Mouse (Mus musculus) heart, postnatal 10 days (tissue): Measurements from ENCODE around the gene Zfp764. TPM values are rescaled to one million over a fixed set of nuclear protein-coding genes. Genes with fewer than 3 reads are reported as not detected.
"Not testable (repeated sequence)": the region's sequence is repeated elsewhere in the genome, so short reads cannot be mapped to it uniquely, and the experiment has no call there.

Experiments
- DNase-seq, 2 experiments: peaks; one replicate each; pipeline ENCODE4 v3.0.0; 2021
- intact Hi-C: fragments of 180-260 bp; cut with DNase I; formaldehyde crosslinking; loops from one replicate; pipeline ENCODE4 v1.15.1; 2025
- total RNA-seq, 2 experiments: library from RNA; stranded (reverse); gene quantifications; 2 replicates each; pipeline ENCODE4 v1.2.3; 2021

Zfp764 gene
- total RNA-seq, 2 experiments from 2014 or later = 4.7 TPM

DNA sequence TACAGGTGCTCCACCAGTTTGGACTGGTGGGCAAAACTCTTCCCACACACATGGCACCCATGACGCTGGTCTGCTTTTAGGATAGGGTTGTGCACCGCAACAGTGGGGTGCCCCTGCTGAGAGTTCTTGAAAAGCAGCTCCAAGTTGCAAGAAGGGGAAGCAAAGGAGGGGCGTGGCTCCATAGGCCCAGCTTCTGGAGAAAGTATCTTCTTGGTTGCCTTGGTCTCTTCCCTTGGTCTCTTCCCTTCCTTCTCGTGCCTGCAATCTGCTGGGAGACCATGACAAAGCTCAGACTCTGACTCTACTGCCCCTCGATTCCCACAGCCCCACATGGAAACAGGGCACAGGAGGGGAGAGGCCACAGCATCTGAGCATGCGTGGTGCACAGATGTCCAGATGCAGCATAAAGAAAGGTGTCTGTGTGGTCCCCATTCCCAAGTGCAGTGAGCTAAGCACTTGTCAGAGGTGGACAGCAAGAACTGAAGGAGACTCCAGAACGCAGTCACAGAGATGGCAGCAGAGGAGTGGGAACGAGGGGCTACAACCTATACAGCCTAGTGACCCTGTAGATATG, 14.3 kb downstream of the Zfp764 start:
- DNase-seq = no peak
- intact Hi-C loops = no loop called here

DNA sequence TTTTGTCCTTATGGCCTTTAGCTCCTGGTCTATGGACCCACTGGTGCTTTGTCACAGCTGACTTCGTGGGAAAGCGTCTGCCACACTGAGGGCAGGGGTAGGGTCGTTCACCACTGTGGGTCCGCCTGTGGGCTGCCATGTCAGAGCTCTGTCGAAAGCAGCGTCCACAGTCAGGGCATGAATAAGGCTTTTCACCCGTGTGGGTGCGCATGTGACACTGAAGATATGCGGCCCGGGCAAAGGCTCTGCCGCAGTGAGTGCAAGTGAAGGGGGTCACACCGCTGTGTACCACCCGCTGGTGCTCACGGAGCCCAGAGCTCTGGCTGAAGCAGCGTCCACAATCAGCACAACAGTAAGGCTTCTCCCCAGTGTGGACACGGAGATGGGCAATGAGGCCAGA, 15.1 kb downstream of the Zfp764 start:
- intact Hi-C loops = no loop called here

DNA sequence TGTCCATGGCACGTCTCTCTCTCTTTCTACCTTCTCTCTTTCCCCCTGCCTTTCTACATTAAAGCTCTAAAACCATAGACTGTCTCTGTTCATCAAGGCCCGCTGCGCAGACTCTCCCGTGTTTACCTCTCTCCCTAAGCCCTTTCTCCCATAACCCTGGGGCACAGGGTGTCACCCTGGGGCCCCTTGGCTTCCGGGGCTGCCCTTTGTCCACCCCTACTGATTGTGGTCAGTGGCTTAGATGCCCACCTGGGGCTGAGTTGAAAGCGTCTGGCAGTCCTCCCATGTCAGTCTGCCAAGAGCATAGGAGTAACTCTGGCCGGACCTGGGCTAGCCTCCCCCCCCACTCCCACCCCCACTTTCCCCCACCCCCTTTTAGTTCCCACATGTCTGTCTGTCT, 16.3 kb downstream of the Zfp764 start:
- no peak for DNase-seq
- intact Hi-C loops = no loop called here

More for the DNA sequence above, 15.1 kb downstream of the Zfp764 start:
- DNase-seq = no peak

DNA sequence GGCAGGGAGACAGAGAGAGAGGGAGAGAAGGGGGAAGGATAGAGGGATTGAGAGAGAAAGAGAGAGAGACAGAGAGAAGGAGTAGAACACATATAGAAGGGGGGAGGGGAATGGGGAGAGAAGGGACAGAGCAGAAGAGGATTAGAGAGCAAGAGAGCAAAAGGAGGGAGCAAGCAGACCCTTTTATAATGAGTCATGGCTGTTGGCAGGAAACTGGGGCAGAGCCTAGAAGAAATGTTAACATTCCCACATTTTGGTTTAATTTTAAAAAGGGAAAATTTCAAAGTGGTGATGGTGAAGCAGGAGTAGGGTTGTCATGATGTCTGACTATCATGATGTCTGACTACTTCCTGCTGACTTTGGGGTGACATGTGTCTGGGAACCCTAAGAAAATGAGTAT, 18.4 kb downstream of the Zfp764 start:
- intact Hi-C loops, DNase-seq: not testable (repeated sequence)

DNA sequence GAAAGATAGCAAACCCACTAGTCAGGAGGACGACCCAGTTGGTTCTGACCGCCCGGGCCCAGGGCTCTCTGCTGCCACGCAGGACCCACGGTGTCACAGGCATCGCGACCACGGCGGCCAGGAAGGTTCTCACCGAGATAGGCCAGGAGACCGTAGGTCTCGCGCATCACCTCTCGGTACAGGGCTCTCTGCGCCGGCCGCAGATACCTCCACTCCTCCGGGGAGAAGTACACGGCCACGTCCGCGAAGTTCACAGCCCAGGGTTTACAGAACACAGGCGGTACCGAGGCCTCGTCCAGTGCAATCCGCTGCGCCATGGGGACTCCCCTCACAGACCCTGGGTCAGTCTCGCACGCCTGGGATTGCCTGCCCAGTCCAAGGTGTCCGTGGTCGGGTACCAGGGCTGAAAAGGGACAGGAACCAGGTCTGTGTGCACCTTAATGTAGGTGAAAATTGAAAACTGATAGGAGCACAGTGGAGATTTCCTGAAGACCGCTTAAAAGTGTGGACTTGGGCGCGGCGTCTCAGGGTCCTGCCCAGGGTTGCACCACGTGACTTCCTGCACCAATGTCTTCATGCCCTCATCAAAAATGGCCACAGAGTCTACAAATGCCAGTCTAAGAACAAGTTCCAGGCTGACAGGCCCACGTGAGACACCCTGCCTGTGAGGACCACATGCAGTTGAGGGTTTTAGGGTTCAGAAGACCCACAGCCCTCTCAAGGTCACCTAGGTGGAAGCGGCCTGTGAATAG, 19.8 kb downstream of the Zfp764 start, which contains the start of gene 9130019O22Rik:
Gene 9130019O22Rik, minus strand, starts transcription at position 526 of the 752 bp plus-strand sequence.
- DNase-seq = peak; percentile 93 to 95
- intact Hi-C loops = no loop called here

DNA sequence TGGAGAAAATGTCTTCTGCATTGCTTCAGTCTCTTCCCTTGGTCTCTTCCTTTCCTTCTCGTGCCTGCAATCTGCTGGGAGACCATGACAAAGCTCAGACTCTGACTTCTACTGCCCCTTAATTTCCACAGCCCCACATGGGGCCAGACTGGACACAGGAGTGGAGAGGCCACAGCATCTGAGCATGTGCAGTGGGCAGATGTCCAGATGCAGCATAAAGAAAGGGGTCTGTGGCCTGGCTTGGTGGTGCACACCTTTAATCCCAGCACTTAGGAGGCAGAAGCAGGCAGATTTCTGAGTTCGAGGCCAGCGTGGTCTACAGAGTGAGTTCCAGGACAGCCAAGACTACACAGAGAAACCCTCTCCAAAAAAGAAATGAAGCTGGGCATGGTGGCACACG, 21.1 kb downstream of the Zfp764 start:
- intact Hi-C loops, DNase-seq: not testable (repeated sequence)

DNA sequence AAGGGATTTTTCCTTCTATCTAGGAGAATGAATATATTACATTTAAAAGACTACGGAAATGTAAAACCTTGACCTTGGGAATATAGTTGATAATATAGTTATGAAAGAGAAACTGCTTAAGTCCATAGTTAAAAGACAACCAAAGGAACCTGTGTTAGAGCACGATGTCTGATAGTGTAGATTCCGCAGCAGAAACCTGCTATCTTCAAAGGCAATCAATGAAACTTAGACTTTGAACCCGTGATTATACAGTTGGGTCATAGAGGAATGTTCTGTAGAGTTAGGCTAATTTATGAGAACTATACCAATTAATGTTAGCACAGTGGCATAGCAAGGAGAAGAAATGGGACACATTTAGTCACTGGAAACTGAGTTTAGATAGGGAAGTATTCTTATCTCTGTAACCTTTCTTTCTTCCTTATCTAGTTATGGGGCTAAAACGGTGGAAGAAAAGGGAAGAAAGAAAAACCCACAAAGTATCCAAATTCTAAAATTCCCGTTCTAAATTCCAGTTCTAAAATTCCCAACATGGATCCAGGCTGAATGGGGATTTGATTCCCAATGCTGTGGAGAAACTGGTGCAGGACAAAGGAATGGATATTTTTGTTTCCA, 28.2 kb downstream of the Zfp764 start:
- intact Hi-C loops = no loop called here
- DNase-seq = no peak

DNA sequence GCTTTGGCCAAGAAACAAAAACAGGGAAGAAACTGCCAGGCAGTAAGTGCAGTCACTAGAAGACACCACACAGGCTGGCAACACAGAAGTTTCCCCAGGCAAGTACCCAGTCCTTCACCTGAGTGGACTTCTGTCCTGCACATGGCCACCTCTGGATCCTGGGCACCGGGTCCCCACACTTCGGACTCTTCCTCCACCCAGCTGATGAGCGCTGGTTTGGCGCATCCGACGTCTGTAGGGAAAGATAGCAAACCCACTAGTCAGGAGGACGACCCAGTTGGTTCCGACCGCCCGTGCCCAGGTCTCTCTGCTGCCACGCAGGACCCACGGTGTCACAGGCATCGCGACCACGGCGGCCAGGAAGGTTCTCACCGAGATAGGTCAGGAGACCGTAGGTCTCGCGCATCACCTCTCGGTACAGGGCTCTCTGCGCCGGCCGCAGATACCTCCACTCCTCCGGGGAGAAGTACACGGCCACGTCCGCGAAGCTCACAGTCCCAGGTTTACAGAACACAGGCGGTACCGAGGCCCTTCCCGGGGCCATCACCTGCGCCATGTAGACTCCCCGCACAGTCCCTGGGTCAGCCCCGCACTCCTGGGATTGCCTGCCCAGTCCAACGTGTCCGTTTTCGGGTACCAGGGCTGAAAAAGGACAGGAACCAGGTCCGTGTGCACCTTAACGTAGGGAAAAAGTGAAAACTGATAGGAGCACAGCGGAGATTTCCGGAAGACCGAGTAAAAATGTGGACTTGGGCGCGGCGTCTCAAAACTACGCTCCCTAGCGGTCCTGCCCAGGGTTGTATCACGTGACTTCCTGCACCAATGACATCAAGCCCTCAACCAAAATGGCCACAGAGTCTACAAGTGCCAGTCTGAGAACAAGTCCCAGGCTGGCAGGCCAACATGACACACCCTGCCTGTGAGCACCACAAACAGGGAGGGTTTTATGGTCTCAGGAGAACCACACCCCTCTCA, 31.1 kb downstream of the Zfp764 start, which contains the start of gene Zfp747:
Gene Zfp747, minus strand, starts transcription at position 780 of the 975 bp plus-strand sequence.
- intact Hi-C loops = not testable (repeated sequence)
- peak; percentile 95 to 96 for DNase-seq

DNA sequence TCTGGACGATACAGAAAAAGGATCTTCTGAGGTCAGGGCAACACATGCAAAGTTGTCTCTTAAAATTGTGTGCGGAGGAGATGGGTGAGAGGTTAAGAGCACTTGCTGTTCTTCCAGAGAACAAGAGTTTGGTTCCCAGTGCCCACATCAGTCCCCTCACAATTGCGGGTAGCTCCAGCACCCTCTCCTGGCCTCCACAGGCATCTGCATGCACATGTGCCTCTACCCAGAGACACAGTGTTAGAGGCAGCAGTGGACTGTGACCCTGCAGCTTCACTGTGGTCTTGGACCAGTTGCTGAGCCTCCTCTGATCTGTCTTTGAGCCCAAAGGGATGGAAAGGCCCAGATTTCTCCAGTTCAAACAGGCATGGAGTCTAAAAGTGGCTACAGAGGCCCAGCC, 34.8 kb downstream of the Zfp764 start:
- DNase-seq, intact Hi-C loops: not testable (repeated sequence)

DNA sequence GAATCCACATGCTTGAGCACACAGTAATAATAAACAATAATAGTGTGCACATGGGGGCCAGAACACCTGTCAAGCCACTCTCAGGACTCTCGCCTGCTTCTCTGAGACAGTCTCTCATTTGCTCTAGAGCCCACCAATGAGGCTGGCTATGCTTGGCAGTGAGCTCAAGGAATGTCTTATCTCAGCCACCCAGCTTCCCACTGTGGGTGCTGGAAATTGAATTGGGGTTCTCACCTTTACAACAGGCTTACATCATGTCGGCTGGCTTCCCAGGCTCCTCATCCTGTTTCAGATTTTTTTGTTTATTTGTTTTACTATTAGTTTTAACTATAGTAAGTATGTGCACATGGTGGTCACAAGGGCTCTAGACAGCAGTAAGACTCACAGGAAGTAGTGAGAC, 35.4 kb downstream of the Zfp764 start:
- intact Hi-C loops = no loop called here

DNA sequence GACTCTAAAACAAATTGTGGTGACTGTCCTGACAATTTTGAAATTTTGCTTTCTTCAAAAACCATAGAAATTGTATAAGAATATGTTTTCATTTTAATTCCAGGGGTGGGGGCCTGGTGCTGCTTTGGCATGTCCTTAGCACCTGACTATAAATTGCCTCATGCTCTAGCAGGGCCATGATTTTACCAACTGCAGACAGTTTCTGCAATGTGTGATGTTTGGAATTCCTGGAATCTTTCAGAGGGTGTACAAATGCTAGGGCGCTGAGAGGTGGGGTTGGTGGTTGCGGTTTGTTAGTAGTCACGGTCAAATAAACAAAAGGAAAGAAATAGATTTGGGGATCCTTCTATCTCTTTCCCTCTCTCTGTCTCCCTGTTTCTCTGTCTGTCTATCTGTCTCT, 40.4 kb downstream of the Zfp764 start:
- intact Hi-C loops = no loop called here
- DNase-seq = no peak

More for the DNA sequence above, 35.4 kb downstream of the Zfp764 start:
- DNase-seq = no peak

DNA sequence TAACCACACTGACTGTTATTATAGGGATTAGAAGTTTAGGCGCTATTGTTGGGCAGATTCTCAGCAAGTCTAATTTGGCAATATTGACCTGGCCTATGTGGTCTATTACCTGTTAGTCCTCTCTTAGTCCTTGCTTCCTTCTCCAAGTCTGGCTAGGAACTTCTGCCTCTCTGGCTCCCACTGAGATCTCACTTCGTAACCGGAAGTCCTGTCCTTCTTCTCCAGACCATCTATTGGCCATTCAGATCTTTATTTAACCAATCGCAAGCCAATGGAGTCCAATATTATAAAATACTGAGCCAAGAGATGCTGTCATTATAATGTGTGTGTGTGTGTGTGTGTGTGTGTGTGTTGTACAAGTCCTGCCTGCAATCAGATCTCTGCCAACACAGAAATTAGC, 42.5 kb downstream of the Zfp764 start:
- intact Hi-C loops = loop anchor here (5.0 kb wide), 1 partner anchor 43 kb away; the partner anchor contains the start of gene Zfp764
- peak in 1 of 2 experiments; percentile 37 for DNase-seq

DNA sequence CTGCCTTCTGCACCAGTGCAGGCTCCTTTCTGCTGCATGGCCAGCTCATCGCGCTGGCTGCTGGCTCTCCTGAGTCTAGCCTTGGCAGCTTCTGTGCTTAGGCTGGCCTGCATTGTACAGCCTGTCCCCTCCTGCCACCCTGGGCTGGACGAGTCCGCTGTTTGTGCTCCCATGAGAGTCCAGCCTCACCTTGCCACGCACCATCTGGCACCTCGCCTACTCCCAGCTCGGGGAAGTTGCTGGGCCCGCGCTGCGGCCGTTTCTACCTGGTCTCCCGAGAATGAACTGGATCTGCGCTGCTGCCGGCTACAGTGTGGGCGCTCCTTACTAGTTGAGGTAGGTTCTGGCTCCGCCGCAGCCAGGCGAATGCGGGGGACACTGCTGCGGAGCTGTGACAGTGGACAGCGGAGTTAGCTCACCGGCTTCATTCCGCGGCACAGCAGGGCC, 43.1 kb downstream of the Zfp764 start:
- peak in 1 of 2 experiments; percentile 40 for DNase-seq
- intact Hi-C loops = loop anchor here (2.0 to 5.0 kb wide), 2 partner anchors 44 to 135 kb away; partner anchors contain the start of gene Zfp764

DNA sequence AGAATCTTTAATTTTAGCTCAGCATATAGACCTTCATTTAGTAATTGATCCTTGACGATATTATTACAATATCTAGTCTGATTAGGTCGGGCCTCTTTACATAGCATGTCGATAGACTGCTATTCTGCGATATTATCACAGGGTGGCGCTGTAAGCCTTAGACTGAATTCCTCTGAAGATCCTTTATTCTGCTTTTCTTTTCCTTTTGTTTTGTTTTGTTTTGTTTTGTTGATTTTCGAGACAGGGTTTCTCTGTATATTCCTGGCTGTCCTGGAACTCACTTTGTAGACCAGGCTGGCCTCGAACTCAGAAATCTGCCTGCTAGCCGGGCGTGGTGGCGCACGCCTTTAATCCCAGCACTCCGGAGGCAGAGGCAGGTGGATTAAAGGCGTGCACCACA, 44.2 kb downstream of the Zfp764 start:
- peak in 1 of 2 experiments; percentile 55 for DNase-seq
- intact Hi-C loops = loop anchor here (2.0 to 5.0 kb wide), 2 partner anchors 45 to 136 kb away; partner anchors contain the start of gene Zfp764

DNA sequence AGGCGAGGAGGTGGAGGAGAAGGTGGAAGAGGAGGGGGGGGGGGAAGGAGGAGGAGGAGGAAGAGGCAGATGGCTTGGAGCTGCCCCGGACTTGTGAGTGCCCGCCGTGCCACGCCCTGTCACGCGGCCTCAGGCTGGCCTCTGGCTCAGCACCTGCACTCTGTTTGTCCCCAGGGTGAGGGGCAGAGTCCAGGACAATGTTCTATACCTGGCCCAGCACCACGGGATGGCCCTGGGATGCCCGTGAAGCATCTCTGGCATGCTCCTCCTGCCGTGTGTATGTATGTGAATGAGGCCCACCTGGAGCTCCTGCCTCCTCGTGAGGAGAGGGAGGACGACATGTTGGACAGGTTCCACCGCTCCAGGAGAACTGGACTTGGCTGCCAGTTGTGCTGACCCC, 45.2 kb downstream of the Zfp764 start:
- DNase-seq = no peak

DNA sequence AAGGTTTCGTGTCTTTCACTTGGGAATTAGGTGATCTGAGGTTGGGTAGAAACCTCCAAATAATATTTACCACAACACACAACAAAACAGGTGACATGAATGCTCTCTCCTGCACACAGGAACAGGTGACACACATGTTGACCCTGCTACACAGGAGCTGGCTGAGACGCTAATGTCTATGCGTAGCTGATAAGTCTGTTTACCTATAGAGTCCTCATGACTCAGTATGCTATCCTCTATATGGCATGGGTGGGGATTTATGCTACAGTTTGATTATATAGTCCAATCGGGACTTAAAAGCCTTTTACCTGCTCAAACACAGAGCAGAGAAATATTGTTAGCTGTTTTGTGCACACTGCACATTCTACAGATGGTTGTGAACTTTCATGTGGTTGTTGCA, 46.4 kb downstream of the Zfp764 start:
- intact Hi-C loops = loop anchor here (5.0 kb wide), 1 partner anchor 47 kb away; the partner anchor contains the start of gene Zfp764
- no peak for DNase-seq

More for the DNA sequence above, 45.2 kb downstream of the Zfp764 start:
- intact Hi-C loops = loop anchor here (5.0 kb wide), 1 partner anchor 46 kb away; the partner anchor contains the start of gene Zfp764

DNA sequence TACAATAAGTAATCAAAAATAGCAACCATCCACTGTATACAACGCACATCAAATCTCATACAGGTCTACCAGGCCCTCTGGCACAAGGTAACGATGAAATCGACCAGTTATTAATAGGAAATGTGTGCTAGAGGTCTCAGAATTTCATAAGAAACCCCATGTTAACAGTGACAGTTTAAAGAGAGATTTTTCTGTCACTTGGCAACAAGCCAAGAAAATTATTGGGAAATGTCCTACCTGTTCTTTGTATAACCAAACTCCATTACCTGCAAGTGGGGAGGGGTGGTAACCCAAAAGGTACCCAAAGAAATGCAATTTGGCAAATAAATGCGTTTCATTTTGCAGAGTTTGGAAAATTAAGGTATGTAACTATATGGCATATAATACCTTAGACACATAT, 48.1 kb downstream of the Zfp764 start:
- intact Hi-C loops = no loop called here
- DNase-seq = no peak

DNA sequence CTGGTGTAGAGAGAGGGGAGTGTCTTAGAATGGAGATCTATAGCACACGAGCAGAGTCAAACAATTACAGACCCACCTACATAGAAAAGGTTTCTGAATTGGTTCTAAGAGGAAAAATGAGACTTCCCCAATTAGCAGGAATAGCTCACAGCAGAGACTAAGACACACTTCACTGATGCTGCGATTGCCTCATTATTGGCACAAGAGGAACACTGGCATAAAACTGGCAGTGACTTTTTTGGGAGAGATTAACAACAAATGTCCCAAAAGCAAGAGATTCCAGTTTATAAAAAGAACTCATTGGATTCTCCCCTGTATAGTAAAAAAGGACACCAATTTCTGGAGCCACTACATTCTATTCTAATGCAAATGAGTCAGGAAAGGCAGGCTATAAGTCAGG, 48.8 kb downstream of the Zfp764 start:
- intact Hi-C loops = no loop called here
- no peak for DNase-seq

DNA sequence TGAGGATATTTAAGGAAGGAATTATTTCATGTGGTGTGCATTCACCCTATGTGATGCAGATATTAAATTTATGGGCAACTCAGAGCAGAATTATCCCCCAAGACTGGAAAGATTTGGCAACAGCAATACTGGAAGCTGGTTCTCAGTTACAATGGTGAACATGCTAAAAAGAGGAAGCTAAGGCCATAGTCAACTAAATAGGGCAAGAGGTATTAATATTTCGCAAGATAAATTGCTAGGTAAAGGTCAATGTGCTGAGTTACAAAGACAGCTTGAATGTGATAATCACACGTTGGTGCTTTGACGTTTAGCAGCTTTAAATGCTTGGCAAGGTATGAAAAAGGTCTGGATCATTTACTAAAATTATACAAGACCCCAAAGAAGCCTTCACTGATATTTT, 50.8 kb downstream of the Zfp764 start:
- intact Hi-C loops = no loop called here
- DNase-seq = no peak
